Mouse (Mus musculus) intestine, embryonic 16.5 days (tissue): Measurements from ENCODE around the gene Bco2. TPM values are rescaled to one million over a fixed set of nuclear protein-coding genes. Genes with fewer than 3 reads are reported as not detected.

Source experiments
- ATAC-seq: fragments of 200-750 bp; cut with Nextera tagmentation; 2 replicates; pipeline ENCODE4 v1.8.0; 2017; ENCODE audit warnings: moderate TSS enrichment, moderate library complexity
- H3K27ac ChIP-seq: fragments of 300-500 bp; sonication (generic); 2 replicates; pipeline ENCODE4 v1.5.1; 2014; ENCODE audit warnings: mild to moderate bottlenecking, low read length
- H3K27me3 ChIP-seq: fragments of 300-500 bp; sonication (generic); replicated peaks from 2 replicates; pipeline ENCODE4 v1.6.1; 2014; ENCODE audit warnings: low read length, control low read depth, mixed read lengths; ENCODE audit not compliant: control insufficient read depth, insufficient read depth
- H3K36me3 ChIP-seq: fragments of 300-500 bp; sonication (generic); 2 replicates; pipeline ENCODE4 v1.6.1; 2014; ENCODE audit warnings: low read length, control low read depth; ENCODE audit not compliant: control insufficient read depth, insufficient read depth
- H3K4me1 ChIP-seq: fragments of 300-500 bp; sonication (generic); 2 replicates; pipeline ENCODE4 v1.6.1; 2014; ENCODE audit warnings: low read length, control low read depth, mixed read lengths; ENCODE audit not compliant: control insufficient read depth, insufficient read depth
- H3K4me2 ChIP-seq: fragments of 300-500 bp; sonication (generic); 2 replicates; pipeline ENCODE4 v1.6.1; 2014; ENCODE audit warnings: low read depth, low read length, control low read depth
- H3K4me3 ChIP-seq: fragments of 300-500 bp; sonication (generic); 2 replicates; pipeline ENCODE4 v1.5.1; 2014; ENCODE audit warnings: mild to moderate bottlenecking, low read length
- H3K9ac ChIP-seq: fragments of 300-500 bp; sonication (generic); 2 replicates; pipeline ENCODE4 v1.6.1; 2014; ENCODE audit warnings: low read depth, low read length
- H3K9me3 ChIP-seq: fragments of 300-500 bp; sonication (generic); 2 replicates; pipeline ENCODE4 v1.6.1; 2016; ENCODE audit warnings: low read length, control low read depth; ENCODE audit not compliant: control insufficient read depth
- WGBS: fragments of 180-500 bp; shearing (Covaris S2); extraction: QIAGEN DNeasy Blood & Tissue Kit; methylation state at CpG from one replicate; pipeline ENCODE4 v1.1.7; 2014; 5-methylcytosine and 5-hydroxymethylcytosine counted together
- polyA plus RNA-seq: library from polyadenylated mRNA; unstranded; fragments of >200 nt; fragmentation: Nextera tagmentation; extraction: Ambion mirVana; gene quantifications from 2 replicates; pipeline ENCODE4 v1.2.1, GENCODE M21; 2015

Gene Bco2
- polyA plus RNA-seq, 1 experiment from 2014 or later = 7.6 TPM

- ATAC-seq = peak; percentile 87
- no peak overlapping the region for H3K27ac ChIP-seq
Observed at GRCm38 (mm10) chr9:50500974-50501501, 53.9 kb downstream of the Bco2 start.

GRCm38 (mm10) chr9:50500467-50500973 lies 54.5 kb downstream of the Bco2 start:
- ATAC-seq = no peak
- H3K9ac ChIP-seq = peak overlapping the region; percentile 53; the same call in 1 of the 2 replicates
- peaks cover 4% of the 10 kb centered on the region; the same call in 1 of the 2 replicates for H3K4me1 ChIP-seq
- H3K27ac ChIP-seq = no peak overlapping the region
- H3K4me3 ChIP-seq = peak overlapping the region; percentile 40; the same call in 1 of the 2 replicates
- WGBS = 60% methylated on average over 15 of the region's 15 CpGs
- no peaks in the 10 kb centered on the region for H3K9me3 ChIP-seq
- no peaks in the 10 kb centered on the region for H3K36me3 ChIP-seq
- H3K27me3 ChIP-seq = no peaks in the 10 kb centered on the region
- peak overlapping the region; percentile 54 for H3K4me2 ChIP-seq

More at GRCm38 (mm10) chr9:50500974-50501501, 53.9 kb downstream of the Bco2 start:
- Histone ChIP-seq H3K9ac (peak overlapping the region; percentile 53), H3K4me1 (peaks cover 6% of the 10 kb centered on the region; the same call in 1 of the 2 replicates), H3K36me3 (no peaks in the 10 kb centered on the region), H3K9me3 (no peaks in the 10 kb centered on the region), H3K4me2 (peak overlapping the region; percentile 54), H3K27me3 (no peaks in the 10 kb centered on the region), H3K4me3 (peak overlapping the region; percentile 40)
- WGBS = 20% methylated on average over 14 of the region's 14 CpGs

- Histone ChIP-seq H3K4me1 (0 out of 2 replicates have a peak, but pooled peaks cover 2% of the 10 kb centered on the region), H3K27me3 (no peaks in the 10 kb centered on the region), H3K9ac (no peak overlapping the region), H3K27ac (no peak overlapping the region), H3K4me3 (no peak overlapping the region), H3K9me3 (no peaks in the 10 kb centered on the region), H3K4me2 (no peak overlapping the region), H3K36me3 (no peaks in the 10 kb centered on the region)
- 80% methylated on average over 3 of the region's 3 CpGs for WGBS
- ATAC-seq = no peak
Observed at GRCm38 (mm10) chr9:50499781-50500180, 55.2 kb downstream of the Bco2 start.

GRCm38 (mm10) chr9:50498815-50499214 lies 56.2 kb downstream of the Bco2 start:
- Histone ChIP-seq H3K4me3 (no peak overlapping the region), H3K4me1 (0 out of 2 replicates have a peak, but pooled peaks cover 2% of the 10 kb centered on the region), H3K9ac (no peak overlapping the region), H3K27ac (no peak overlapping the region), H3K27me3 (no peaks in the 10 kb centered on the region), H3K36me3 (no peaks in the 10 kb centered on the region), H3K9me3 (no peaks in the 10 kb centered on the region), H3K4me2 (no peak overlapping the region)
- ATAC-seq = no peak
- 84% methylated on average over 16 of the region's 16 CpGs for WGBS

- H3K27ac ChIP-seq = no peak overlapping the region
- no peaks in the 10 kb centered on the region for H3K36me3 ChIP-seq
- no peak overlapping the region for H3K9ac ChIP-seq
- H3K27me3 ChIP-seq = no peaks in the 10 kb centered on the region
- no peak overlapping the region for H3K4me3 ChIP-seq
- no peaks in the 10 kb centered on the region for H3K9me3 ChIP-seq
- H3K4me2 ChIP-seq = no peak overlapping the region
- H3K4me1 ChIP-seq = 0 out of 2 replicates have a peak, but pooled peaks cover 2% of the 10 kb centered on the region
- WGBS = 80% methylated on average over 2 of the region's 2 CpGs
- no peak for ATAC-seq
Observed at GRCm38 (mm10) chr9:50497536-50497935, 57.4 kb downstream of the Bco2 start.

GRCm38 (mm10) chr9:50497076-50497475 lies 57.9 kb downstream of the Bco2 start:
- Histone ChIP-seq H3K9me3 (no peaks in the 10 kb centered on the region), H3K27ac (no peak overlapping the region), H3K4me2 (no peak overlapping the region), H3K4me3 (no peak overlapping the region), H3K36me3 (no peaks in the 10 kb centered on the region), H3K9ac (no peak overlapping the region), H3K4me1 (0 out of 2 replicates have a peak, but pooled peaks cover 2% of the 10 kb centered on the region), H3K27me3 (no peaks in the 10 kb centered on the region)
- no peak for ATAC-seq
- WGBS = 62% methylated on average over 6 of the region's 6 CpGs

- no peak overlapping the region for H3K27ac ChIP-seq
- H3K9ac ChIP-seq = no peak overlapping the region
- H3K4me2 ChIP-seq = no peak overlapping the region
- H3K4me3 ChIP-seq = no peak overlapping the region
- no peaks in the 10 kb centered on the region for H3K27me3 ChIP-seq
- no peaks in the 10 kb centered on the region for H3K9me3 ChIP-seq
- 0 out of 2 replicates have a peak, but pooled peaks cover 2% of the 10 kb centered on the region for H3K4me1 ChIP-seq
- no peak for ATAC-seq
- 34% methylated on average over 6 of the region's 6 CpGs for WGBS
- no peaks in the 10 kb centered on the region for H3K36me3 ChIP-seq
Observed at GRCm38 (mm10) chr9:50496546-50496945, 58.4 kb downstream of the Bco2 start.

- no peak overlapping the region for H3K27ac ChIP-seq
- 36% methylated on average over 6 of the region's 6 CpGs for WGBS
- H3K4me1 ChIP-seq = 0 out of 2 replicates have a peak, but pooled peaks cover 2% of the 10 kb centered on the region
Observed at GRCm38 (mm10) chr9:50496151-50496505, 58.9 kb downstream of the Bco2 start.

GRCm38 (mm10) chr9:50495405-50496150 lies 59.4 kb downstream of the Bco2 start:
- Histone ChIP-seq H3K4me2 (no peak overlapping the region), H3K9me3 (no peaks in the 10 kb centered on the region), H3K4me1 (0 out of 2 replicates have a peak, but pooled peaks cover 2% of the 10 kb centered on the region), H3K9ac (no peak overlapping the region), H3K27me3 (no peaks in the 10 kb centered on the region), H3K36me3 (no peaks in the 10 kb centered on the region), H3K4me3 (no peak overlapping the region), H3K27ac (no peak overlapping the region)
- WGBS = 68% methylated on average over 10 of the region's 10 CpGs
- peak; percentile 57; the same call in 1 of the 2 replicates for ATAC-seq

More at GRCm38 (mm10) chr9:50496151-50496505, 58.9 kb downstream of the Bco2 start:
- Histone ChIP-seq H3K27me3 (no peaks in the 10 kb centered on the region), H3K9ac (no peak overlapping the region), H3K36me3 (no peaks in the 10 kb centered on the region), H3K9me3 (no peaks in the 10 kb centered on the region), H3K4me2 (no peak overlapping the region), H3K4me3 (no peak overlapping the region)
- no peak for ATAC-seq
